Mouse (Mus musculus): ENCODE results near the gene Park7. TPM values are rescaled to one million over a fixed set of nuclear protein-coding genes. Genes with fewer than 3 reads are reported as not detected.
"Not testable (repeated sequence)": the region's sequence is repeated elsewhere in the genome, so short reads cannot be mapped to it uniquely, and the experiment has no call there.

The Park7 gene
- total RNA-seq, 2 experiments from 2014 or later, result 250 to 252 TPM

DNA sequence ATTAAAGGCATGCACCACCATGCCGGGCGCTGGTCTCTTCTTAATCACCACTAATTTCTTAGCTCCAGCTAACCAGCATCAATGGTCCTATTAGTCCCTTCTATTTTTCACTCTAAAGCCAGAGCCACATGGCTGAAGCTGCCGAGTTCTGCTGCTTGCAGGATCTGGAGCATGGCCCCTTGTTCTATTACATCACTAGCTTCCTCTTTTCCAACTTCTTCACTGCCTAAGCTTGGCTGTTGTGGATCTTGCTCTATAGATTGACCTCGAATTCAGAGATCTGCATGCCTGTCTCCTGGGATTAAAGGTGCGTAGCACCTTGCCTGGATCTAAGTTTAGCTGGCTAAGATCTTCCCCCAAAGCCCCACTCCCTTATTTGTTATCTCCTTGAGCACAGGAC is 31.6 kb downstream of the Park7 start:
- Histone ChIP-seq H3K4me3 (no peak overlapping the region), H3K27ac (no peak overlapping the region)
- no peak for DNase-seq (ENCODE audit: low spot score in 2 of 2)
- TF ChIP-seq CTCF (conservative IDR thresholded peaks at IDR 0.05), result no peak

DNA sequence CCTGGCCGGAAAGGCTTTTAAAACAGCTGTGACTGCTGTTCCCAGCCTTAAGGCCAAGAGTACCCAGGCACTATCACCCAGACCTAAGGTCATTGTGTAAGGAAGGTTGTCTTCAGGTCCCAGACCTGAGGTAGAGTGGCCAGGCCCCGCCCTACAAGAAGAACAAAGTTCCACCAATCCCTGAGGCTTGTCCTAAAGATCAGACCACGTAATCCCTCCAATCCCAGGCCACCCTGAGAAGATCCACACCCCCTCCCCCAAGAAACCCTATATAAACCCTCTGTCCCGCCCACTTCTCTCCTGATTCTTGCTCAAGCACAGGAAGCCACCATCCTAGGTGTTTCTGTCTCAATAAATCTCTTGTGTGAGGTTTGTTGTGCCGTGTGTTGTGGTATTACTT is 33.9 kb downstream of the Park7 start:
- no peak for DNase-seq (ENCODE audit: low spot score in 2 of 2)
- Histone ChIP-seq H3K4me3 (no peak overlapping the region), H3K27ac (no peak overlapping the region)
- no peak for TF ChIP-seq CTCF (conservative IDR thresholded peaks at IDR 0.05)

DNA sequence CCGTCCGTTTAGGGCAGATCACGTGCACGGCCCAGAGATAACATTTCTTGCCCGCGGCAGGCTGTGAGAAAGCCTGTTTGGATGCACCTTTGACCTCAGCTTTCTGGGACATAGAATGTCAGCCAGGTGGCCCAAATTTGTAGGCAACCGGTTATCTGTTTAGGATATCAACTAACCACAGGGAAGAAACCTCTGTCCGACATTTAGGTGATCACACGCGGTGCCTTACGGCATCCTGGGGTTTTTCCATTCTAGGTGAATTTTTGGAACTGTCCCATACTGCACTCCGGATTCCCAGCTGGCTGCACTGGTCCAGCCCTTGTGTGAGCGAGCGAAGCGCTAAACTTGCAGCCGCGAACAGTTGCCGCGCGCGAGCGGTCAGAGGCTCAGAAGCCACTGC is 34.6 kb downstream of the Park7 start:
- Histone ChIP-seq H3K27ac (no peak overlapping the region), H3K4me3 (no peak overlapping the region)
- DNase-seq (ENCODE audit: low spot score in 2 of 2), result no peak
- no peak for TF ChIP-seq CTCF (conservative IDR thresholded peaks at IDR 0.05)

DNA sequence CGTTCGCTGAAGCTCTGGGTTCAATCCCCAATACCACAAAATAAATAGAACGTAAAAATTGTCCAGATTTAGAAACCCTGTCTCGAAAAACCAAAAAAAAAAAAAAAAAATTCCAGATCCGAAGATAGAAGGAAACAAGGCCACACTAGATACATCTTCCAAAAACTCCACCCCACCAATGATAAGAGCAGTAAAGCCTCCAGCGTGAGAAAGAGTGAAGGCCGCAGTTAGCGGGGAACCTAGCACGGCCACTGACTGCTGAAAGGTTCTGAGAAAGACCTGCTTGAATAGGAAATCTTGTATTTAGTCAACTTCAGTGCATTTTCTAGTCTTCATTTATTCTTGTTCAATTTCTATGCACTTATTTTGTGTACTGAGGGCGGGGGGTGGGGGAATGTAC is 38.8 kb downstream of the Park7 start:
- Histone ChIP-seq H3K27ac (no peak overlapping the region), H3K4me3 (no peak overlapping the region)
- no peak for DNase-seq (ENCODE audit: low spot score in 2 of 2)
- TF ChIP-seq CTCF (conservative IDR thresholded peaks at IDR 0.05), result no peak

GRCm38 (mm10) chr4:150874416-150874815 is 39.8 kb downstream of the Park7 start:
- not testable (repeated sequence) for H3K4me3 ChIP-seq; H3K27ac ChIP-seq; DNase-seq (ENCODE audit: low spot score in 2 of 2)

DNA sequence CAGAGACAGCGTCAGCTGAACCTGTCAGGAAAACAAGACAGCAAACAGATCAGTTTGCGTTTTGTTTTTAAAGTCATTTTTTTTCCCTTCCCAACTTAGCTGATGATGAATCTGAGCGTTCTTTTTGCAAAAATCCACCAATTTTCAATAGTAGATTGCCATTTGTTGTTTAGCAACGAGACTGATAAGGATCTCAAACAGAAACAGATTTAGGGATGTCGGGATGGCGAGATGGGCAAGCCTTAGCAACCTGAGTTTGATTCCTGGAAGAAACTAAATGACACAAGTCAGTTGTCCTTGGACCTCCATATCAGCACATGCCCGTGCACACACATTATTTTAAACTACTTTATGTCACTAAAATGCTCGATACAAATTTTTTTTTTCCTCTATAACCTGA is 41.6 kb downstream of the Park7 start:
- no peak for TF ChIP-seq CTCF (conservative IDR thresholded peaks at IDR 0.05)
- H3K27ac ChIP-seq, result peak overlapping the region; percentile 88
- DNase-seq (ENCODE audit: low spot score in 2 of 2), result no peak

GRCm38 (mm10) chr4:150872139-150872651 is 42.0 kb downstream of the Park7 start:
- DNase-seq (ENCODE audit: low spot score in 2 of 2), result peak; percentile 57 to 60
- peak overlapping the region; percentile 88 for H3K27ac ChIP-seq
- TF ChIP-seq CTCF (conservative IDR thresholded peaks at IDR 0.05), result no peak

More for the DNA sequence above, 41.6 kb downstream of the Park7 start:
- H3K4me3 ChIP-seq, result no peak overlapping the region; the same call in 1 of the 2 replicates

DNA sequence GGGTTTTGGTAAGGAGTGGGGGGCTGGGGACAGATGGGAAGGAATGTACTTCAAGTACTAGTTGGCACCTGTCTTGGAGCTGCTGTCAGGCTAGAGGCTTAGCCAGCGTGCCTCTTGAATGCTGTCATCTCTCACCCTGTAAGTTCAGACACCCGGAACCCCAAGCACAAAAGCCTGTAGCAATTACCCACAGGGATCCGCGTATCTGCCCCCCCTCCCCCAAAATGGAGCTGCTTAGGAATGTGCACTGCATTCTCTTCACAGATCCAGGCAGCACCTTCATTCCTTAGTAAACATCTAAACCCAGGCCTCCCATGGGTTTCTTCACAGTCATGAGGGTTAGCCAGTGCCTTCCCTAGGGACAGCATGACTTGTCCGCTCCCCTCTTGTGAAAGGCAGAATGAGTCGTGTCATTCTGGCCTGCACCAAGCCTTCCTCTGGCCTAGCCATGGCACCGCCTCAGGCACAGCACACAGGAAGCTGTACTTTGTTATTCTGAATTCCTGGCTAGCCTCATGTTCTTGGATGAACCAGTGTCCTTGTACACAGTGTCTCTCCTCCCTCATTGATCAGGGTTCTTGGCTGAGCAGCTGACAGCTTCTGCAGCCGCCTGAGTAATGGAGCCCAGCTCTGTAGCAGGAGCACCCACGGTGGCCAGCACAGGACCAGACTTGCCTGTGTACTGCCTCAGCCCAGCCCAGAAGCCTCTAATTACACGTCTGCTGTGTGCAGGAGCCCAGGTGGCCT is 42.7 kb downstream of the Park7 start:
- DNase-seq (ENCODE audit: low spot score in 2 of 2), result peak in 1 of 2 experiments; percentile 19
- no peak for TF ChIP-seq CTCF (conservative IDR thresholded peaks at IDR 0.05)
- H3K27ac ChIP-seq, result peak overlapping the region; percentile 88
- no peak overlapping the region for H3K4me3 ChIP-seq

More at GRCm38 (mm10) chr4:150872139-150872651, 42.0 kb downstream of the Park7 start:
- no peak overlapping the region; the same call in 1 of the 2 replicates for H3K4me3 ChIP-seq

DNA sequence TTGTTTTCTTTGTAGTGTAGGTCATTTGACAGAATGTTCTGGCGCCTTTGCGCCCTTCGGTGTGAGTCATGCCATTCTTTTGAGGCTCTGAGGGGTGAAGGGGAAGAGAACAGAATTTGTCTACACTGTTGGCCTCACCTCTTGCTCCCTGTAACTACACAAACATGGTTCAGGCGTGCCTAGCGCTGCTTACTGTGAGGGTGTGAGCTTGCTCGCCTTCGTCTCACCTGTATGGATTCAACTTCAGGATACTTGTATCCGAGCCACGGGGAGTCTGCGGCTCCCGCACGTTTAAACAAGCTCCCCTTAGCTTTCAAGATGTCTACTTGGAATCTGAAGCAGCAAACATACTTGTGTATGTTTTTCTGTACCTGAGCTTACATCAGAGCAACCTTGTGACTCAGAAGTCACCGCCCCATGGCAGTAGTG is 43.3 kb downstream of the Park7 start:
- no peak for DNase-seq (ENCODE audit: low spot score in 2 of 2)
- H3K4me3 ChIP-seq, result no peak overlapping the region
- no peak for TF ChIP-seq CTCF (conservative IDR thresholded peaks at IDR 0.05)
- H3K27ac ChIP-seq, result peak overlapping the region; percentile 88

- no peak for DNase-seq (ENCODE audit: low spot score in 2 of 2)
- TF ChIP-seq CTCF (conservative IDR thresholded peaks at IDR 0.05), result no peak
- H3K4me3 ChIP-seq, result no peak overlapping the region
- H3K27ac ChIP-seq, result peak overlapping the region; percentile 88
Measured at GRCm38 (mm10) chr4:150869276-150870197, 44.7 kb downstream of the Park7 start.

DNA sequence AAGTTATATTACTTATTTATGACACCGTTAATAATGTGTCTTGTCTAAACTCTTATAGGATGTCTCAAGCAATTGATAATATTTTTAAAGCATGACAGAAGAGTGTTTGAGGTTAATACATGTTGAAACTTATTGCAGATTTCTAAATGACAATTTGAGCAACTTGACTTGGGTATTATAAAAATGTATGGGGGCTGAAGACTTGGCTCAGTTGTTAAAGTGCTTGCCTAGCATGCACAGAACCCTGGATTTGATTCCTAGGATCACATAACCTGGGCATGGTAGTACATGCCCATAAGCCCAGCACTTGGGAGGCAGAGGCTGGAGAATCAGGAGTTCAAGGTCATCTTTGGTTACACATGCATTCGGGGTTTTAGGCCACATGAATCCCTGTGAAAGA is 45.4 kb downstream of the Park7 start:
- Histone ChIP-seq H3K4me3 (no peak overlapping the region), H3K27ac (peak overlapping the region; percentile 88)
- no peak for DNase-seq (ENCODE audit: low spot score in 2 of 2)
- no peak for TF ChIP-seq CTCF (conservative IDR thresholded peaks at IDR 0.05)

DNA sequence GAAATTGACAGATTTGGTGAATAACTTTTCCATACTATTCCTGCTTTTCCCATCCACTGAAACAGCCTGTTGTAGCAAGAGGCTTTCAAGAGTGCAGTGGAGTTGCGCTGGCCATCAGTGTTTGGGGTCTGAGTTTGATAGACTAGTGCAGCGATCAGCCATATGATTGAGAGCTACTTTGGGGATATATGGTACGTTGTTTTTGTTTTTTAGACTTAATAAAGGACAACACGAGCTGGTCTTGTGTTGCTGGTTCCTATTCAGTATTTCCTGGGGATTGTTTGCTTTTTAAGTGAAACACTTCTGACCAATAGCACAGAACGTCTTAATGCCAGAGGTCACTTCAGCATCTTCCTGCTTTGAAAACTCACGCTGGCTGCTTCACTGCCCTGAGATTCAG is 46.1 kb downstream of the Park7 start:
- no peak for DNase-seq (ENCODE audit: low spot score in 2 of 2)
- no peak overlapping the region for H3K4me3 ChIP-seq
- no peak for TF ChIP-seq CTCF (conservative IDR thresholded peaks at IDR 0.05)
- peak overlapping the region; percentile 88; the same call in 1 of the 2 replicates for H3K27ac ChIP-seq

DNA sequence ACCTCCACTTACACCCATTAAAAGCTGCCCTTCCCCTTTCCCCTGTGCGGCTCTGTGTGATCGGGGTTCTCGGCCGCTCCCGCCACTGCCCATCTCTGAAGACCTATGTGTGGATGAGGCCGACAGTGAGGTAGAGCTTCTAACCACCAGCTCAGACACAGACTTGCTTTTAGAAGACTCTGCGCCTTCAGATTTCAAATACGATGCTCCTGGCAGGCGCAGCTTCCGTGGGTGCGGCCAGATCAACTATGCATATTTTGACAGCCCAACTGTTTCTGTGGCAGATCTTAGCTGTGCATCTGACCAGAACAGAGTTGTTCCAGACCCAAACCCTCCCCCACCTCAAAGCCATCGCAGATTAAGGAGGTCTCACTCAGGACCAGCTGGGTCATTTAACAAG is 47.7 kb downstream of the Park7 start:
- peak overlapping the region; percentile 62; the same call in 1 of the 2 replicates for H3K27ac ChIP-seq
- no peak for TF ChIP-seq CTCF (conservative IDR thresholded peaks at IDR 0.05)
- no peak overlapping the region for H3K4me3 ChIP-seq
- no peak for DNase-seq (ENCODE audit: low spot score in 2 of 2)

Data from layer of hippocampus, adult 2 months (tissue).